Mouse (Mus musculus) gastrocnemius, postnatal 36 days (tissue): ENCODE results near the gene Atg4b. TPM values are rescaled to one million over a fixed set of nuclear protein-coding genes. Genes with fewer than 3 reads are reported as not detected.

ENCODE experiments used
- DNase-seq, 2 experiments: peaks; one replicate each; pipeline ENCODE4 v3.0.0; 2022
- intact Hi-C: fragments of 180-260 bp; cut with DNase I; formaldehyde crosslinking; loops from one replicate; pipeline ENCODE4 v1.15.1; 2025
- long read RNA-seq, 2 experiments: library from polyadenylated mRNA; stranded (forward); transcript quantifications; one replicate each; pipeline ENCODE4 v2.0.0; 2021
- total RNA-seq, 2 experiments: library from RNA; stranded (reverse); gene quantifications; 2 replicates each; pipeline ENCODE4 v1.2.3; 2021

Atg4b gene
- 10 to 100 TPM; 27.0 to 28.5 TPM for total RNA-seq
- long read RNA-seq, experiment 1, full-length matches to known transcripts, result 6 of 17 reads
- long read RNA-seq, experiment 1, partial matches to known transcripts, result 6 of 17 reads
- long read RNA-seq, experiment 1, other reads (novel, unspliced or antisense), result 5 of 17 reads
- long read RNA-seq, experiment 2, full-length matches to known transcripts, result 13 of 21 reads
- long read RNA-seq, experiment 2, partial matches to known transcripts, result 7 of 21 reads
- long read RNA-seq, experiment 2, other reads (novel, unspliced or antisense), result 1 of 21 reads

- no peak for DNase-seq
- intact Hi-C loops, result no loop called here
Observed at GRCm38 (mm10) chr1:93751290-93751689, at the start of gene Atg4b. Gene Atg4b (plus strand): TSS chr1:93751500.

- intact Hi-C loops, result no loop called here
- DNase-seq, result no peak
Observed at GRCm38 (mm10) chr1:93702106-93702505, 49.2 kb upstream of the Atg4b start.

DNA sequence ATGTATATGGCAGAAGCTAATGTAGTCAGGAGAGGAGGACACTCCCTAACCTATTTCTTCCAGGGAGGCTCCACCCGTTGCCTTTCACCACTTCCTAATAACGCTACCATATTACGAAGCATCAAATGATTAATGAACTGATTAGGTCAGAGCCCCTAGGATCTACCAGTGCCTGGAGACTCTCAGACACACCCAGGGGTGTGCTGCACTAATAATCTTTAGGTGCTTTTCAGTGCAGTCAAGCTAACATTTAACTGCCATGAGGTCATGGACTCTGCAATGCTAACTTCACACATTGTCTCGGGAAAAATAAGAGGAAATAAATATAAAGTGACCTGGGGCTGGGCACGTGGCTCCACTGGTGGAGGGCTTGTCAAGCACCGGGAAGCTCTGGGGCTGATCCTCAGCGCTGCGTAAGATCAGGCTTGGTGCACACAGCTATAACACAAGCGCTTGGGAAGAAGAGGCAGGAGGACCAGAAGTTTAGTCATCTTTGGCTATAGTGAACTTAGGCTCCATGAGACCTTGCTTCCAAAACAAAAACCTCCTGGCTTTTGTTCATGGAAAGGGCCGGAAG is 47.7 kb upstream of the Atg4b start:
- DNase-seq, result no peak
- intact Hi-C loops, result no loop called here

- intact Hi-C loops, result no loop called here
Observed at GRCm38 (mm10) chr1:93704341-93704740, 47.0 kb upstream of the Atg4b start.

DNA sequence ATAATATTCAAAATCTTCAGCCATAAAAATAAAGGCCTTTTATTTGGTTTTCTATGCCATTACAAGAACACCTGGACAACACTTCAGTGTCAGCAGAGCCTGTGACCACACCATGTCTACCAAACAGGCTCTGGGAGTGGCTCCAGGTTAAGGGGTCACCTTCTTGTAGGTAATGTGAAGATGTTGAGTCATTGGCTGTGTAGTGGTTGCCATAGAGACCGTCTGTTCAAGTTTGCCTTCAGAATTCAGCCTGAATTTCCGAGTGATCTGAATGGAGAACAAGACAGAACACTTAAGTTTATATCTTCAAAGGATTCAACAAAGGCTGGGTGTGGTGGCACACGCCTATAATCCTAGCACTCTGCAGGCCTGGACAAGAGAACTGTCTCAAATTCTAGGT is 45.9 kb upstream of the Atg4b start:
- no peak for DNase-seq
- intact Hi-C loops, result no loop called here

More at GRCm38 (mm10) chr1:93704341-93704740, 47.0 kb upstream of the Atg4b start:
- DNase-seq, result no peak

- no peak for DNase-seq
- intact Hi-C loops, result no loop called here
Observed at GRCm38 (mm10) chr1:93716166-93716565, 35.1 kb upstream of the Atg4b start.

DNA sequence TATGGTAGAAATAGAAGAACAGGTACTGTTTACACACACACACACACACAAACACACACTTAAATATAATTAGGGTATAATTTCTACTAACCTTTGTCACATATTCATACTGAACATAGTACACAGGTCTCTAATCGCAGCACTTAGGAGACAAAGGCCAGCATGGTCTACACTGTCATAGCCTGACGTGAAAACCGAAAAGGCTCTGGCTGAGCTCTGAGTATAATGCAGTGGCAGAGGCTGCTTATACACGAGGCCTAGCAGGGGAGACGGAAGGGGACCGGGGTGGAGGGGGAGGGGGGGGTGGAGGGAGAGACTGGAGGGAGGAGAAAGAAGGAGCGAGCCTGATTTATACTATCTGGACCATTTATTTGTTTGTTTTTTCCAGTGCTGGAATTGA is 29.7 kb upstream of the Atg4b start:
- DNase-seq, result no peak
- intact Hi-C loops, result no loop called here

GRCm38 (mm10) chr1:93724623-93725022 is 26.7 kb upstream of the Atg4b start:
- no peak for DNase-seq
- intact Hi-C loops, result loop anchor here (5.0 kb wide), 1 partner anchor 57 kb away; no protein-coding TSS in a partner anchor

DNA sequence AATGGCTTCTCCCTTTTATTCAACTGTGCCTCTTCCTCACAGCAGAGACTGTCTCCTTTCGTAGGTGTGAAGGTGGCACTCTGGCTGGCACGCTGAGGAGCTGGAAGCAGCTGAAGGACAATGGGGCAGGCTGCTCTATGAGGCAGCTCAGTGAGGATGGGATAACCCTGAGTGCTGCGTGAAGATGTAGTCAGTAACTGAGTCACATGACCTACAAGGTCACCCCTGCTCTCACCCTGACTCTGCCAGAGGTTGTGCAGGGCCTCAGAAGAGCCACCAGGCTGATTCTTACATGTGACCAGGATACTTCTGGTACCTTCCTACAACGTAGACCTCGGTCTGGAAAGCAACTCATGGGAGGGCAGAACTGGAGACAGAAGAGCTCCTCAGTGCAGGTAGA is 25.6 kb upstream of the Atg4b start:
- intact Hi-C loops, result loop anchor here (5.0 kb wide), 1 partner anchor 58 kb away; no protein-coding TSS in a partner anchor
- DNase-seq, result no peak

DNA sequence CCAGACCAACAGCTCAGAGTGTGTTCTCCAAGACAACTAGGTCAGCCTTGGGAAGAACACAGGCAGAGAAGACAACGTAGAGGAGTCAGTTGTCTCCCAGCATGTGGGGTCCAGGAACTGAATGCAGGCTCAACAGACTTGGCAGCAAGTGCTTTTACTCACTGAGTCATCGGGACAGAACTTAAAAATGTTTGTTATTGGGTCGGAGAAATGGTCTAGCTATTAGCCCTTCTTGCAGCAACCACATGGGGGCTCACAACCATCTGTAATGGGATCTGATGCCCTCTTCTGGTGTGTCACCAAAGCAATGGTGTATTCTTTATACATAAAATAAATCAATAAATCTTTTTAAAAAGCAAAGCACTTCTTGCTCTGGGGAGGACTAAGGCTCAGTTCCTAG is 25.2 kb upstream of the Atg4b start:
- intact Hi-C loops, result loop anchor here (5.0 kb wide), 1 partner anchor 59 kb away; no protein-coding TSS in a partner anchor
- DNase-seq, result no peak

- intact Hi-C loops, result loop anchor here (5.0 kb wide), 1 partner anchor 60 kb away; no protein-coding TSS in a partner anchor
- peak; percentile 36 to 50 for DNase-seq
Observed at GRCm38 (mm10) chr1:93726974-93727373, 24.3 kb upstream of the Atg4b start.

DNA sequence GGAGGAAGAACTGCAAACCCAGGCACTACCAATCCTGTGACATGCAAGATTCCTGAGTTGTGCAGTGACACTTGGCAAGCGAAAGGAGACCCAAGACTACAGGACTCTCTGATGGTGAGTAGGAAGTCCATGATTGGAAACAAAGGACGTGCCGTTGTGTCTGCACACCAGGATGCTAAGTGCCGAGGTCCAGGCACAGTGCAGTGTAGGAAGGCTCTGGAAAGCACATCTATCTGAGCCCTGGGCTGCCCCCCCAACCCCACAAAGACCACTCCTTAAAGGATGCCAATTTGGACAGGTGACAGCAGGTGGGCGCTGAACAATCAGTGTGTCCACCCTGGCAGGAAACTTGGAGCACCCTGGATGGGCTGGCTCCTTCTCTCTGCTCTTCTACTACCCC is 20.2 kb upstream of the Atg4b start:
- no peak for DNase-seq
- intact Hi-C loops, result no loop called here

DNA sequence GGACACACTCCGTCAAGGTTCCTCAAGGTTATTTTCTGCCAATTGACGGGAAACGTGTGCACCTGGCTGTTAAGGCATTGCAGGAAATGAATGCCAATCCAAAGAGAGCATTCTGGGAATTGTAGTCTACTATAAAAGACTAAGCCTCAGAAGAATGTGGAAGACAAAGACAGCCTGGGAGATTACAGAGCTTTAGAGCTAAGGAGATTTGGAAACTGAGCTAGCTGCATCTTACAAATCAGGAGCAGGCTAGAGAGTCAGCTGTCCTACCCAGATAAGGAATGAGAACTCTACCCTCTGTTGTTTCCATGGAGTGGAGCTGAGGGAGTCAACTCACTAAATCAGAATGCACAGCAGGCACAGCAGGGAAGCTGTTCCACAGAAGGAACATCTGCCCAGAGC is 19.4 kb upstream of the Atg4b start:
- intact Hi-C loops, result no loop called here
- DNase-seq, result no peak

GRCm38 (mm10) chr1:93735859-93736258 is 15.4 kb upstream of the Atg4b start:
- no peak for DNase-seq
- intact Hi-C loops, result no loop called here

- no peak for DNase-seq
- intact Hi-C loops, result no loop called here
Observed at GRCm38 (mm10) chr1:93737711-93738110, 13.6 kb upstream of the Atg4b start.

- DNase-seq, result no peak
Observed at GRCm38 (mm10) chr1:93740671-93741070, 10.6 kb upstream of the Atg4b start.

DNA sequence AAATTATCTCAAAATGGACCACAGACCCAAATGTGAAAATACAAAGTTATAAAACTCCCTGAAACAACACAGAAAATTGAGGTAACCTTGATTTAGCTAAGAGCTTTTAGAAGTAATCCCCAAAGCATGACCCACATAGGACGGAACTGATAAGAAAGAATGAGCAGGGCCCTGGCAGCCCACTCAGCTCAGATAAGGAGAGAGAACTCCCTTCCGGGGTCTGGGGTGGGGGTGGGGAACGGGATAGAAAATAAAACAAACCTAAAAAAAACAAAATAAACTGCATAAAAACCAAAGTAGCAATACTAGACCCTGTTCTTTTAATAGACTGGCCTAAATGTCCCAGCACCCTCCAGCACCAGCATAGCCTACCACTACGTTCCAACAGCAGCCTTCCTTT is 9.3 kb upstream of the Atg4b start:
- intact Hi-C loops, result no loop called here
- DNase-seq, result no peak

More at GRCm38 (mm10) chr1:93740671-93741070, 10.6 kb upstream of the Atg4b start:
- intact Hi-C loops, result no loop called here

GRCm38 (mm10) chr1:93742910-93743309 is 8.4 kb upstream of the Atg4b start:
- no peak for DNase-seq
- intact Hi-C loops, result no loop called here

- no peak for DNase-seq
- intact Hi-C loops, result no loop called here
Observed at GRCm38 (mm10) chr1:93746179-93746578, 5.1 kb upstream of the Atg4b start.

DNA sequence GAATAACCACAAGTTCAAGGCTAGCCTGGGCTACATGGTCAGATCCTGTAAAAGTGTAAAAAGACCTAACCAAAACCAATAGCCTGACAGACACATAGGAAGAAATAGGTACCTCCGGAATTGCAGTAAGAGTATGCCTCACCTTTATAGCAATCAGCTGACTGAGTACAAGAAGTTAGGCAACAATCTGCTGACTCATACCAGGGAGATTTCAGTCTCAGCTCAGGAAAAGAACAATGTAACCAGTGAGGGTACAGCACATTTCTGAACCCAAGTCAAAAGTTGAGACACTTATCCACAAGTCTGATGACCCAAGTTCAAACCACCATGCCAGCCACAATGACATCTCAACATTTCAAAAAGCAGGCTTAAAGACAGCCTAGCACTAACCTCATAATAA is 2.8 kb upstream of the Atg4b start:
- intact Hi-C loops, result no loop called here
- DNase-seq, result no peak

GRCm38 (mm10) chr1:93753911-93754572 is 2.7 kb downstream of the Atg4b start:
- intact Hi-C loops, result no loop called here

More at GRCm38 (mm10) chr1:93753911-93754572, 2.7 kb downstream of the Atg4b start:
- DNase-seq, result peak in 1 of 2 experiments; percentile 9
